ENCODE assay signal across 8 mouse cellular contexts in the genomic region with DNA sequence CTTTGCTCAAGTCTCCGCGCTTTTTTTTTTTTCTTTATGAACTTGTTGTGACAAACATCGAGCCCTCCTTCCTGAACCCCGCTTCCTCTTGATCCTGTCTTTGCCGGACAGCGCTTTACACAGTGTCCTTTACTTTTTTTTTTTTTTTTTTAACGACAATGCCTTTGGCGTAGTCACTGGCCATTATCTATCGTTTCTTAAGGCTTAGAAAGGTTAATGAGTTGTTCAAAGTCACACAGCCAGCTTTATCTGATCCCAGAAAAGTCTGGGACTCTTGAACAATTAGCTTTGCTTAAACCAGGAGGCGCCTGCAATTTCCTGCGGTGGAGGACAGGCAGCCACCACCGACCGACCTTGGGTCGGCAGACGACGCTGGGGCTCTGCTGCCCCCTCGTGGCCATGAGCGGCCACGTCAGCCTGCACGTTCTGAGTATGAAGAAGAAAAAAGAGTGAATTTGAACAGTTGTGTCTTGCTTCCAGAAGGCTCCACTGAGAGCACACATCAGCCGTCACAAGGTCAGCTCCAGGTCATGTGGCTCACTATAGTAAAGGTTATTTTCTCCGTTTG. TPM values are rescaled to one million over a fixed set of nuclear protein-coding genes. Genes with fewer than 3 reads are reported as not detected.
A peak's percentile ranks its signal among the peaks of the same experiment; 100 is the strongest.
DNase-seq lines count a peak whose midpoint lies in the region; ATAC-seq and TF ChIP-seq lines count a peak whose summit lies in the region.

No protein-coding gene starts in this region.

- peak; percentile 99 for TF ChIP-seq CTCF in brain, embryonic 14.5 days (IDR thresholded peaks at IDR 0.05; ENCODE audit: borderline replicate concordance, extremely low read depth, insufficient read depth, insufficient read length)
- TF ChIP-seq CTCF in heart, postnatal 0 days (IDR thresholded peaks at IDR 0.05; ENCODE audit: low read depth) = peak; percentile 89
- peak; percentile 86 for TF ChIP-seq CTCF in lung, adult 2 months (IDR thresholded peaks at IDR 0.05; ENCODE audit: insufficient read depth, low read length)
- TF ChIP-seq CTCF in thymus, adult 2 months (IDR thresholded peaks at IDR 0.05; ENCODE audit: borderline replicate concordance, control insufficient read depth, extremely low read depth, insufficient read depth, low read length, poor library complexity) = peak; percentile 97

- H3K4me2 ChIP-seq in forebrain, embryonic 11.5 days (ENCODE audit: low read depth, low read length, severe bottlenecking) = peak overlapping the region; percentile 27; the same call in 1 of the 2 replicates
- H3K4me2 ChIP-seq in heart, postnatal 0 days (ENCODE audit: low read depth, low read length) = peak overlapping the region; percentile 50

- WGBS in forebrain, embryonic 11.5 days = 5% methylated on average over 22 of the region's 22 CpGs
- WGBS in heart, postnatal 0 days = 2% methylated on average over 22 of the region's 22 CpGs
- 2% methylated on average over 22 of the region's 22 CpGs for WGBS in lung, adult 2 months
- 6% methylated on average over 22 of the region's 22 CpGs for WGBS in thymus, adult 2 months

- no peak for TF ChIP-seq EP300 in heart, postnatal 0 days (IDR thresholded peaks at IDR 0.05; ENCODE audit: low read depth)

- no peak overlapping the region for H3K4me3 ChIP-seq in forebrain, embryonic 11.5 days (ENCODE audit: low read depth, low read length)
- peak overlapping the region; percentile 21; the same call in 1 of the 2 replicates for H3K4me3 ChIP-seq in heart, postnatal 0 days (ENCODE audit: low read depth, low read length)
- no peak overlapping the region for H3K4me3 ChIP-seq in lung, adult 2 months (replicated peaks; ENCODE audit: extremely low read depth, low read depth, low read length)
- no peak overlapping the region for H3K4me3 ChIP-seq in thymus, adult 2 months (ENCODE audit: control insufficient read depth, insufficient read depth, low read length)

- no peak for ATAC-seq in forebrain, embryonic 11.5 days (replicated peaks; ENCODE audit: low FRiP score)
- ATAC-seq in heart, postnatal 0 days (ENCODE audit: insufficient read depth, low read depth) = peak; percentile 69

- peak; percentile 40 for DNase-seq in CD4-positive helper T cell, adult 2 months (ENCODE audit: low read depth, low spot score)
- DNase-seq in brain, embryonic 14.5 days (ENCODE audit: low read depth) = peak; percentile 83
- DNase-seq in forebrain, embryonic 11.5 days (ENCODE audit: low spot score) = peak; percentile 90
- DNase-seq in heart, postnatal 0 days (ENCODE audit: low spot score) = peak; percentile 68
- DNase-seq in layer of hippocampus, adult 18-20 months (ENCODE audit: low spot score in 2 of 2) = peak; percentile 15 to 77
- peak; percentile 73 for DNase-seq in lung, adult 2 months
- DNase-seq in ovary, postnatal 10 days (ENCODE audit: low spot score) = peak; percentile 71
- DNase-seq in thymus, adult 2 months = peak; percentile 67

- H3K4me1 ChIP-seq in forebrain, embryonic 11.5 days (replicated peaks; ENCODE audit: control insufficient read depth, insufficient read depth, low read length) = no peaks in the 10 kb centered on the region
- H3K4me1 ChIP-seq in heart, postnatal 0 days (ENCODE audit: control insufficient read depth, insufficient read depth) = no peaks in the 10 kb centered on the region
- no peaks in the 10 kb centered on the region for H3K4me1 ChIP-seq in lung, adult 2 months (ENCODE audit: control insufficient read depth, insufficient read depth, low read length)
- no peaks in the 10 kb centered on the region for H3K4me1 ChIP-seq in thymus, adult 2 months (replicated peaks; ENCODE audit: control insufficient read depth, insufficient read depth, low read length)

- TF ChIP-seq POLR2A in brain, embryonic 14.5 days (IDR thresholded peaks at IDR 0.05; ENCODE audit: borderline replicate concordance, extremely low read depth, insufficient read depth, insufficient read length, poor library complexity, severe bottlenecking) = no peak
- TF ChIP-seq POLR2A in lung, adult 2 months (IDR thresholded peaks at IDR 0.05; ENCODE audit: borderline replicate concordance, extremely low read depth, low read depth, low read length) = no peak
- TF ChIP-seq POLR2A in thymus, adult 2 months (IDR thresholded peaks at IDR 0.05; ENCODE audit: control insufficient read depth, extremely low read depth, insufficient read depth, low read length, poor library complexity) = no peak

- H3K27me3 ChIP-seq in forebrain, embryonic 11.5 days (ENCODE audit: control insufficient read depth, insufficient read depth, low read length) = peaks cover 35% of the 10 kb centered on the region
- peaks cover 20% of the 10 kb centered on the region for H3K27me3 ChIP-seq in heart, postnatal 0 days (ENCODE audit: control insufficient read depth, insufficient read depth, low read length)
- H3K27me3 ChIP-seq in thymus, adult 2 months (ENCODE audit: control insufficient read depth, insufficient read depth, low read length) = no peaks in the 10 kb centered on the region

- no peak overlapping the region for H3K27ac ChIP-seq in forebrain, embryonic 11.5 days (ENCODE audit: low read depth, low read length)
- H3K27ac ChIP-seq in heart, postnatal 0 days (ENCODE audit: low read depth) = no peak overlapping the region
- no peak overlapping the region for H3K27ac ChIP-seq in thymus, adult 2 months (ENCODE audit: control insufficient read depth, insufficient read depth, low read length)

- no peaks in the 10 kb centered on the region for H3K9me3 ChIP-seq in forebrain, embryonic 11.5 days (ENCODE audit: control insufficient read depth, low read length)
- no peaks in the 10 kb centered on the region for H3K9me3 ChIP-seq in heart, postnatal 0 days (replicated peaks; ENCODE audit: control insufficient read depth, low read length)

- no peak overlapping the region for H3K9ac ChIP-seq in forebrain, embryonic 11.5 days (ENCODE audit: low read length)
- no peak overlapping the region for H3K9ac ChIP-seq in heart, postnatal 0 days (replicated peaks; ENCODE audit: low read depth, low read length)

- no peaks in the 10 kb centered on the region for H3K36me3 ChIP-seq in forebrain, embryonic 11.5 days (ENCODE audit: control insufficient read depth, insufficient read depth, low read length)
- H3K36me3 ChIP-seq in heart, postnatal 0 days (replicated peaks; ENCODE audit: control insufficient read depth, insufficient read depth, low read length) = no peaks in the 10 kb centered on the region
- no peaks in the 10 kb centered on the region for H3K36me3 ChIP-seq in thymus, adult 2 months (ENCODE audit: control insufficient read depth, insufficient read depth, low read length)

RNA-seq across cellular contexts. Expression of gene Tbx3, which starts 42.3 kb away (rescaled TPM):
- 1.0 and 3.0 TPM in 2 replicates for polyA plus RNA-seq in brain, embryonic 14.5 days (2012; rRNA removed)
- polyA plus RNA-seq in forebrain, embryonic 11.5 days (2014; fragmentation: Nextera tagmentation; extraction: Ambion mirVana) = 0.88 and 2.0 TPM in 2 replicates
- total RNA-seq in heart, postnatal 0 days (2014; rRNA removed; ENCODE audit: low replicate concordance) = 3.2 and 6.7 TPM in 2 replicates
- 5.4 and 5.7 TPM in 2 replicates for polyA plus RNA-seq in heart, postnatal 0 days (2015; fragmentation: Nextera tagmentation; extraction: Ambion mirVana)
- total RNA-seq in layer of hippocampus, adult 18-20 months (2021) = 1 to 10 TPM; 2.7 to 3.1 TPM
- 135 and 160 TPM in 2 replicates for polyA plus RNA-seq in lung, adult 2 months (2012; rRNA removed)
- polyA plus RNA-seq in thymus, adult 2 months (2012; rRNA removed) = 2.1 and 3.2 TPM in 2 replicates

Comparison
In these comparisons a context has a peak if more than half of its experiments do, and no peak if none do; other contexts are left out.
1. DNase-seq: peak in every context shown above with its lines; median percentile 90 in forebrain, embryonic 11.5 days; 83 in brain, embryonic 14.5 days; 73 in lung, adult 2 months; 71 in ovary, postnatal 10 days; 68 in heart, postnatal 0 days; 67 in thymus, adult 2 months; 46 in layer of hippocampus, adult 18-20 months; 40 in CD4-positive helper T cell, adult 2 months.
2. RNA of gene Tbx3, which starts 42.3 kb away (polyA plus RNA-seq): 135 to 160 TPM in lung, adult 2 months; 5.4 to 5.7 TPM in heart, postnatal 0 days, 1.0 to 3.0 TPM in brain, embryonic 14.5 days, 2.1 to 3.2 TPM in thymus, adult 2 months and 0.88 to 2.0 TPM in forebrain, embryonic 11.5 days; every median in the first group is over 10 times any median in the second.
3. Peak in every context shown above with its lines, with median percentiles within 50 percentile points of each other: CTCF ChIP-seq.